Mouse (Mus musculus): ENCODE measurements around the gene Vps37b. TPM values are rescaled to one million over a fixed set of nuclear protein-coding genes. Genes with fewer than 3 reads are reported as not detected.

Gene Vps37b
- polyA plus RNA-seq, 1 experiment, result 119 TPM

GRCm38 (mm10) chr5:124014791-124015251, 17.2 kb downstream of the Vps37b start:
- DNase-seq, result no peak
- 31% methylated on average over 11 of the region's 11 CpGs for WGBS
- no peak overlapping the region for H3K27ac ChIP-seq (ENCODE audit: control insufficient read depth, insufficient read depth, low read length)
- peaks cover 5% of the 10 kb centered on the region; the same call in 1 of the 2 replicates for H3K36me3 ChIP-seq (ENCODE audit: control insufficient read depth, insufficient read depth, low read length)
- no peak for TF ChIP-seq CTCF (IDR thresholded peaks at IDR 0.05; ENCODE audit: borderline replicate concordance, control insufficient read depth, extremely low read depth, insufficient read depth, low read length, poor library complexity)
- TF ChIP-seq POLR2A (IDR thresholded peaks at IDR 0.05; ENCODE audit: control insufficient read depth, extremely low read depth, insufficient read depth, low read length, poor library complexity), result no peak
- H3K4me1 ChIP-seq (replicated peaks; ENCODE audit: control insufficient read depth, insufficient read depth, low read length), result peaks cover 46% of the 10 kb centered on the region
- no peak overlapping the region for H3K4me3 ChIP-seq (ENCODE audit: control insufficient read depth, insufficient read depth, low read length)
- H3K27me3 ChIP-seq (ENCODE audit: control insufficient read depth, insufficient read depth, low read length), result no peaks in the 10 kb centered on the region

DNA sequence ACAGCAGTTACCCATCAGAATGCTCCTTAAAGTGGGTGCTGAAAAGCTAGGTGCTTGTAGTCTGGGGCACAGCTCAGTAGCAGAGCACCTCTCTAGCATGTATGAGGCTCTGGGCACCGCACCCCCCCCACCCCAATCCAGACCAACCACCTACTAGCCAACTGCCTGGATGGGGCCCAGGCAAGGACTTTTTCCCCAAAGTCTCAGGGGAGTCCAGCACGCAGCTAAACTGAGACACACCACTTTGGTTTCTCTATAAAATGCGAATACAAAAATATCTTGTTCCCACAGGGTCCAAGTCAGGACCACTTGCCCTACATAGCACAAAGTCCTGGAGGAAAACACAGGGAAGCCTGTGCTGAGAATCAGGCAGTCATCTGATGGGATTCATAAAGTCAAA, 17.9 kb downstream of the Vps37b start:
- peaks cover 40% of the 10 kb centered on the region for H3K4me1 ChIP-seq (replicated peaks; ENCODE audit: control insufficient read depth, insufficient read depth, low read length)
- DNase-seq, result no peak
- peaks cover 9% of the 10 kb centered on the region for H3K36me3 ChIP-seq (ENCODE audit: control insufficient read depth, insufficient read depth, low read length)
- no peak for TF ChIP-seq CTCF (IDR thresholded peaks at IDR 0.05; ENCODE audit: borderline replicate concordance, control insufficient read depth, extremely low read depth, insufficient read depth, low read length, poor library complexity)
- TF ChIP-seq POLR2A (IDR thresholded peaks at IDR 0.05; ENCODE audit: control insufficient read depth, extremely low read depth, insufficient read depth, low read length, poor library complexity), result no peak
- H3K27me3 ChIP-seq (ENCODE audit: control insufficient read depth, insufficient read depth, low read length), result no peaks in the 10 kb centered on the region
- no peak overlapping the region for H3K27ac ChIP-seq (ENCODE audit: control insufficient read depth, insufficient read depth, low read length)
- no peak overlapping the region for H3K4me3 ChIP-seq (ENCODE audit: control insufficient read depth, insufficient read depth, low read length)
- WGBS, result 89% methylated on average over 3 of the region's 3 CpGs

DNA sequence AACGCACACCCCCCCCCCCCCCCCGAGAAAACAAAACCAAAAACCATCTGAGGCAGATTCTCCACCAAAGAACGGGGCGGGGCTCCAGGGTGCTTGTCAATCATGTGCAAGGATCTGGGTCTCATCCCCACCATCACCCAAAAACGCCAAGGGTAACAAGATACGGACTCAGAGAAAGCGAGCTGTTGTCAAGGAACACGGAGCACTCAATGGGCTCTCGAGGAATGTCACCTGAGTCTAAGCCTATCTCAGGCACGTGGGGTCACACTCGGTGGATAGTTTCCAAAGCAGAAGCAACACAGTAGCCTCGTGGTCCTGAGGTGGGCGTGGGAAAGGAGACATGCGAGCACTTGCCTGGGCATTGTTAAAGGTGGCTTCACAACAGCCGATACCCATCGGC, 18.3 kb downstream of the Vps37b start:
- Histone ChIP-seq H3K4me1 (replicated peaks; ENCODE audit: control insufficient read depth, insufficient read depth, low read length) (peaks cover 37% of the 10 kb centered on the region), H3K27ac (ENCODE audit: control insufficient read depth, insufficient read depth, low read length) (no peak overlapping the region)

GRCm38 (mm10) chr5:124012885-124013284, 19.2 kb downstream of the Vps37b start:
- Histone ChIP-seq H3K4me3 (ENCODE audit: control insufficient read depth, insufficient read depth, low read length) (no peak overlapping the region), H3K27ac (ENCODE audit: control insufficient read depth, insufficient read depth, low read length) (no peak overlapping the region), H3K36me3 (ENCODE audit: control insufficient read depth, insufficient read depth, low read length) (peaks cover 20% of the 10 kb centered on the region), H3K4me1 (replicated peaks; ENCODE audit: control insufficient read depth, insufficient read depth, low read length) (peaks cover 34% of the 10 kb centered on the region), H3K27me3 (ENCODE audit: control insufficient read depth, insufficient read depth, low read length) (no peaks in the 10 kb centered on the region)
- 93% methylated on average over 10 of the region's 10 CpGs for WGBS
- no peak for DNase-seq
- TF ChIP-seq POLR2A (IDR thresholded peaks at IDR 0.05; ENCODE audit: control insufficient read depth, extremely low read depth, insufficient read depth, low read length, poor library complexity) (no peak), CTCF (IDR thresholded peaks at IDR 0.05; ENCODE audit: borderline replicate concordance, control insufficient read depth, extremely low read depth, insufficient read depth, low read length, poor library complexity) (no peak)

More for the DNA sequence above, 18.3 kb downstream of the Vps37b start:
- 72% methylated on average over 16 of the region's 16 CpGs for WGBS
- H3K36me3 ChIP-seq (ENCODE audit: control insufficient read depth, insufficient read depth, low read length), result peaks cover 11% of the 10 kb centered on the region
- TF ChIP-seq CTCF (IDR thresholded peaks at IDR 0.05; ENCODE audit: borderline replicate concordance, control insufficient read depth, extremely low read depth, insufficient read depth, low read length, poor library complexity), result no peak
- no peak for TF ChIP-seq POLR2A (IDR thresholded peaks at IDR 0.05; ENCODE audit: control insufficient read depth, extremely low read depth, insufficient read depth, low read length, poor library complexity)
- no peak overlapping the region for H3K4me3 ChIP-seq (ENCODE audit: control insufficient read depth, insufficient read depth, low read length)
- H3K27me3 ChIP-seq (ENCODE audit: control insufficient read depth, insufficient read depth, low read length), result no peaks in the 10 kb centered on the region
- DNase-seq, result no peak

DNA sequence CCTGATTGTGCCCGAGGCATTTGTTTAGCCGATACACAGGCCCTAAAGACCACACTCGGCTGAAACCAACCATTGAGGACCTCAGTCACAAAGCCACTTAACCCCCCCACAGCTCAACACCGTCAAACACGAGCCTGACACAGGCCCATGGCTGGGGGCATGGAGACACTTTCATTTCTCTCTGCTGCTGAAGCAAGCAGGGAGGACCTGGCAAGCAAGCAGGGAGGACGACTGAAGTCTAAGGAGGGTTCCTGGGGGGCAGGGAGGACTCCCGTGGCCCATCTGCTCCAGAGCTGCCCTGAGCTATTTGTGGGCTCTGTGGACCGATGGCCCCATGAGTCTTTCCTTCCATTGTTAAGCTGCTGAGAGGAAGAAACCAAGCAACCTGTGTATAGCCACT, 20.1 kb downstream of the Vps37b start:
- Histone ChIP-seq H3K4me3 (ENCODE audit: control insufficient read depth, insufficient read depth, low read length) (no peak overlapping the region), H3K36me3 (ENCODE audit: control insufficient read depth, insufficient read depth, low read length) (peaks cover 26% of the 10 kb centered on the region), H3K27me3 (ENCODE audit: control insufficient read depth, insufficient read depth, low read length) (no peaks in the 10 kb centered on the region), H3K27ac (ENCODE audit: control insufficient read depth, insufficient read depth, low read length) (no peak overlapping the region), H3K4me1 (replicated peaks; ENCODE audit: control insufficient read depth, insufficient read depth, low read length) (peaks cover 29% of the 10 kb centered on the region)
- no peak for TF ChIP-seq POLR2A (IDR thresholded peaks at IDR 0.05; ENCODE audit: control insufficient read depth, extremely low read depth, insufficient read depth, low read length, poor library complexity)
- no peak for TF ChIP-seq CTCF (IDR thresholded peaks at IDR 0.05; ENCODE audit: borderline replicate concordance, control insufficient read depth, extremely low read depth, insufficient read depth, low read length, poor library complexity)
- no peak for DNase-seq
- WGBS, result 44% methylated on average over 8 of the region's 8 CpGs

DNA sequence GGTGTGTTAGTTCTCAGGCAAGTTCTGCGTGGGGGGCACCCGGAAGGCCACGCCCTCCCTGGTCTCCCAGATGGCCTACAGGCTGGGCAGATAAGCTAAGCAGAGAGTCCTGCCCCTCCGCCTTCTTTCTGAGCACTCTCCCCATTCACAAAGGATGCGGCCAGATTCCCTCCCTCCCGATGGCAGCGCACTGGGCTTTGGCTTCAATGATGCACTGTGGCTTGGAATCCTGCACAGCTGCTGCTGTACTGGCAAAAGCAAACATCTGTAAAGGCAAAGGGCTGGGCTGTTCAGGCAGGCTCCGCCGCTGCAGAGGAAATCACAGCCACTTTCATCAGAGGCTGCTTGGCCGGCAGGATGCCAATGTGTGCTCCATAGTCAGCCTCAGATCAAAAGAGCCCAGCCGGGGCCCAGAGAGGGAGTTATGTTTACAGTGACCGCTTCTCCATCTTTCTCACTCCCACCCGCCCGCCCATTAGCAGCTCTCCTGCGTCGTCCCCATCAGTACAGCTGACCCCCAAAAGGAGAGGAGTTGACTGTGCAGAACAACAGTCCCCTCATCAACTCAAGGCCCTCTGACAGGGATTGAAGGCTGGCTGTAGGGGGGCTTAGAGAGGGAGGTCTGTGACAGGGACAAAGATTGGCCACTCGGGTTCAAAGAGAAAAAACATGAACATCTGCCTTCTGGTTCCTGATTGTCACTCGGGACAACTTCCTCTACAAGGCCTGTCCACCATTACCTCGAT, 21.0 kb downstream of the Vps37b start:
- no peak overlapping the region for H3K27ac ChIP-seq (ENCODE audit: control insufficient read depth, insufficient read depth, low read length)
- H3K27me3 ChIP-seq (ENCODE audit: control insufficient read depth, insufficient read depth, low read length), result no peaks in the 10 kb centered on the region
- no peak for DNase-seq
- TF ChIP-seq POLR2A (IDR thresholded peaks at IDR 0.05; ENCODE audit: control insufficient read depth, extremely low read depth, insufficient read depth, low read length, poor library complexity) (no peak), CTCF (IDR thresholded peaks at IDR 0.05; ENCODE audit: borderline replicate concordance, control insufficient read depth, extremely low read depth, insufficient read depth, low read length, poor library complexity) (no peak)
- peaks cover 28% of the 10 kb centered on the region for H3K36me3 ChIP-seq (ENCODE audit: control insufficient read depth, insufficient read depth, low read length)
- no peak overlapping the region for H3K4me3 ChIP-seq (ENCODE audit: control insufficient read depth, insufficient read depth, low read length)
- WGBS, result 45% methylated on average over 19 of the region's 19 CpGs
- H3K4me1 ChIP-seq (replicated peaks; ENCODE audit: control insufficient read depth, insufficient read depth, low read length), result peaks cover 29% of the 10 kb centered on the region

Measured in thymus, adult 2 months (tissue).